Comparison of ENCODE assay signal across 8 mouse cellular contexts in the genomic region with DNA sequence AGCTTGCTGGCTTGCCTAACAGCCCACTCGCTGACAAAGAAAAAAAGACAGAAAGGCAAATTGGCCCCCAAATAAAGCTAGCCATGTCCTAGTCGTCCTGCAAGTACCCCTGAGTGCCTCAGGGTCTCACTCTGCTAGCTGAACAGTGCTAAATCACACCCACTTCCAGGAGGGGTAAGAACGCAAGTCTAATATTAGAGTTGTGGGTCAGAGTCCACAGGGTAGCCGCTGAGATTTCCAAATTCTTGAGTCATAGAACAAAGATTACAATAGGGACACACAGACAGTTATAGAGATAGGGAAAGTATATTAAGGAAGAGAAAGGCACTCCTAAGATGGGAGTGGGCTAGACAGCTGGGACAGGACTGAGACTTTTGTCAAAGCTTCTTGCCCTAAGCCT. TPM values are rescaled to one million over a fixed set of nuclear protein-coding genes. Genes with fewer than 3 reads are reported as not detected.
DNase-seq lines count a peak whose midpoint lies in the region; ATAC-seq and TF ChIP-seq lines count a peak whose summit lies in the region.

No protein-coding gene starts in this region.

- H3K27me3 ChIP-seq in heart, embryonic 13.5 days (replicated peaks), result no peaks in the 10 kb centered on the region
- no peaks in the 10 kb centered on the region for H3K27me3 ChIP-seq in C2C12 (ENCODE audit: control insufficient read depth, insufficient read depth, insufficient read length)
- no peaks in the 10 kb centered on the region for H3K27me3 ChIP-seq in forebrain, embryonic 15.5 days
- no peaks in the 10 kb centered on the region for H3K27me3 ChIP-seq in liver, embryonic 16.5 days (ENCODE audit: control insufficient read depth, insufficient read depth, low read depth, low read length)

- peaks cover 6% of the 10 kb centered on the region for H3K79me2 ChIP-seq in C2C12 (ENCODE audit: control insufficient read depth, insufficient read depth)

- intact Hi-C loops in heart, postnatal 10 days (cut with DNase I), result loop anchor here (2.0 kb wide), 1 partner anchor 40 kb away; no protein-coding TSS in a partner anchor

- H3K9me3 ChIP-seq in heart, embryonic 13.5 days, result no peaks in the 10 kb centered on the region
- H3K9me3 ChIP-seq in forebrain, embryonic 15.5 days, result no peaks in the 10 kb centered on the region
- H3K9me3 ChIP-seq in liver, embryonic 16.5 days (replicated peaks; ENCODE audit: control insufficient read depth, low read length), result no peaks in the 10 kb centered on the region

- no peak overlapping the region for H3K4me3 ChIP-seq in heart, embryonic 13.5 days
- H3K4me3 ChIP-seq in C2C12 (ENCODE audit: insufficient read depth, poor library complexity, severe bottlenecking), result no peak overlapping the region
- no peak overlapping the region for H3K4me3 ChIP-seq in forebrain, embryonic 15.5 days
- H3K4me3 ChIP-seq in liver, embryonic 16.5 days (ENCODE audit: low read depth, low read length), result no peak overlapping the region

- H3K4me2 ChIP-seq in heart, embryonic 13.5 days, result peak overlapping the region; percentile 50
- no peak overlapping the region for H3K4me2 ChIP-seq in forebrain, embryonic 15.5 days (replicated peaks)
- H3K4me2 ChIP-seq in liver, embryonic 16.5 days (ENCODE audit: low read depth, low read length), result no peak overlapping the region

- TF ChIP-seq CTCF in C2C12 (IDR thresholded peaks at IDR 0.05; ENCODE audit: control insufficient read depth, insufficient read depth, insufficient read length), result no peak

- peaks cover 61% of the 10 kb centered on the region for H3K4me1 ChIP-seq in heart, embryonic 13.5 days
- H3K4me1 ChIP-seq in forebrain, embryonic 15.5 days, result peaks cover 39% of the 10 kb centered on the region
- peaks cover 9% of the 10 kb centered on the region for H3K4me1 ChIP-seq in liver, embryonic 16.5 days (ENCODE audit: control insufficient read depth, low read depth, low read length)

- no peak for DNase-seq in heart, postnatal 10 days
- no peak for DNase-seq in frontal cortex, postnatal 25 days (ENCODE audit: low spot score in 2 of 2)
- DNase-seq in right cerebral cortex, postnatal 25 days, result no peak

- peak overlapping the region; percentile 89 for H3K27ac ChIP-seq in heart, embryonic 13.5 days (replicated peaks)
- peak overlapping the region; percentile 51 for H3K27ac ChIP-seq in forebrain, embryonic 15.5 days (replicated peaks)
- peak overlapping the region; percentile 69 for H3K27ac ChIP-seq in liver, embryonic 16.5 days (ENCODE audit: low read length)

- H3K79me3 ChIP-seq in C2C12 (ENCODE audit: low read depth), result peaks cover 1% of the 10 kb centered on the region

- H3ac ChIP-seq in C2C12 (ENCODE audit: control insufficient read depth, insufficient read length, low read depth), result peak overlapping the region; percentile 30

- WGBS in heart, embryonic 13.5 days, result 32% methylated on average over 4 of the region's 4 CpGs
- WGBS in forebrain, embryonic 15.5 days, result 37% methylated on average over 4 of the region's 4 CpGs
- WGBS in liver, embryonic 16.5 days (ENCODE audit: insufficient replicate concordance), result 51% methylated on average over 4 of the region's 4 CpGs

- ATAC-seq in heart, embryonic 13.5 days (ENCODE audit: extremely low read depth, insufficient number of reproducible peaks, low FRiP score, low TSS enrichment), result no peak
- ATAC-seq in forebrain, embryonic 15.5 days (replicated peaks), result no peak; the same call in 1 of the 2 replicates
- ATAC-seq in liver, embryonic 16.5 days (ENCODE audit: low read depth), result peak; percentile 11; the same call in 1 of the 2 replicates
- no peak for ATAC-seq in activated CD4-positive, CD25-positive, alpha-beta regulatory T cell, adult 4 months

- peak overlapping the region; percentile 30 for H3K9ac ChIP-seq in heart, embryonic 13.5 days
- no peak overlapping the region for H3K9ac ChIP-seq in forebrain, embryonic 15.5 days (replicated peaks)
- no peak overlapping the region for H3K9ac ChIP-seq in liver, embryonic 16.5 days (ENCODE audit: low read depth, low read length)

- peaks cover 12% of the 10 kb centered on the region for H3K36me3 ChIP-seq in heart, embryonic 13.5 days
- no peaks in the 10 kb centered on the region for H3K36me3 ChIP-seq in C2C12 (ENCODE audit: control insufficient read depth, insufficient read depth)
- H3K36me3 ChIP-seq in forebrain, embryonic 15.5 days, result no peaks in the 10 kb centered on the region
- H3K36me3 ChIP-seq in liver, embryonic 16.5 days (ENCODE audit: control insufficient read depth, insufficient read depth), result no peaks in the 10 kb centered on the region

TF ChIP-seq in C2C12, 6 proteins besides CTCF, POLR2A, EP300 and RAD21:
- TF ChIP-seq MYOD1 (IDR thresholded peaks at IDR 0.05; ENCODE audit: control insufficient read depth, insufficient read length, low read depth) (no peak), MYOG (IDR thresholded peaks at IDR 0.05; ENCODE audit: control insufficient read depth, extremely low read depth, insufficient read length) (no peak), FOSL1 (IDR thresholded peaks at IDR 0.05; ENCODE audit: insufficient read depth, low read length, poor library complexity, severe bottlenecking) (no peak), USF1 (IDR thresholded peaks at IDR 0.05; ENCODE audit: low read depth) (no peak), MAX (IDR thresholded peaks at IDR 0.05) (no peak), CEBPB (IDR thresholded peaks at IDR 0.05; ENCODE audit: low read depth) (no peak)
TF ChIP-seq in C2C12: peak in this region for 0.

RNA-seq across cellular contexts. Expression of a gene that starts 51.5 kb away (rescaled TPM):
- 8.1 and 8.3 TPM in 2 replicates for polyA plus RNA-seq in heart, embryonic 13.5 days (2015; fragmentation: Nextera tagmentation; extraction: Ambion mirVana)
- 10 to 100 TPM; 27.3 to 27.7 TPM for total RNA-seq in heart, postnatal 10 days (2021)
- 11.2 TPM for polyA plus RNA-seq in C2C12 (2012; fragmentation: generic; extraction: Trizol)
- 7.4 and 9.8 TPM in 2 replicates for polyA plus RNA-seq in forebrain, embryonic 15.5 days (2015; fragmentation: Nextera tagmentation; extraction: Ambion mirVana)
- polyA plus RNA-seq in liver, embryonic 16.5 days (2015; fragmentation: Nextera tagmentation; extraction: Ambion mirVana), result 2.7 and 4.5 TPM in 2 replicates
- 10 to 100 TPM; 16.2 to 31.1 TPM for polyA plus RNA-seq in activated CD4-positive, CD25-positive, alpha-beta regulatory T cell, adult 4 months (2017; shearing (Covaris generic))
